Mouse (Mus musculus) urinary bladder, postnatal 14 days (tissue): ENCODE measurements around the gene Cd300lb.
"Not testable (repeated sequence)": the region's sequence is repeated elsewhere in the genome, so short reads cannot be mapped to it uniquely, and the experiment has no call there.

Experiments used
- DNase-seq: peaks from one replicate; pipeline ENCODE4 v3.0.0; 2021; ENCODE audit warnings: low spot score

Gene Cd300lb

DNA sequence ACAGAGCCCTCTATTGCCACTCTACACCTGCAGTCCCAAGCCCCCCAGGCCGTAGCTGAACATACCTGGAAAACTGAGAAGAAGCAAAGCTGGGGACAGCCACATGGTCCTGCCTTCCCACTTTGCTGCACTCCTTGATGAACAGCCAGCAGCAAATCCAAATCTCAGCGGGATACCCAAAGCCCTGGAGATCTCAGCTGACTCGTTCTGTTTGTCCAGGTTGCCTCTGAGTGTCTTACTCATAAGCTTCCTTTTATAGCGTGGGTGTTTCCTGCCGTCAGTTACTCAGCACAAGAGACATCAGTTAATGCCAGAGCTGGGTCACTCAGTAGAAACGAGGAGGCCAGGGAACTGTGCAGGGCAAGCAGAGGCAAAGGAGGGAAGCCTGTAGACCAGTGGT is at the start of gene Cd300lb:
Gene Cd300lb (minus strand): TSS at position 243 of the 400 bp plus-strand sequence.
- no peak for DNase-seq

DNA sequence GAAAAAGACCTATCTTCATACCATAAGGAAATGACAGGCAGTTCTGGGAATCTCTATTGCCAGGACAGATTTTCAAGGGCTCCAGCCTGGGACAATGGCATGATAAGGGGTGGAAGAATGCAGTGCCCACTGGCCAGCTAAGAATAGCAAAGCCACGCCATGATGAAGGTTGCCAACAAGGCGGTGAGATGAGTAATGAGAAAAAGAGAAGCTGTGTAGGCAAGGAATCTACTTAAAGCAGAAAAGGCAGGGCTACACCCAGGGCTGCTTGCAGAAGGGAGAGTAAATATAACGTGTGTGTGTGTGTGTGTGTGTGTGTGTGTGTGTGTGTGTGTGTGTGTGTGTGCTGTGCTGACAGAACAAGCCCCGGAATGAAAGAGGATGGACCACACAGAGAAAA is 47.7 kb upstream of the Cd300lb start:
- no peak for DNase-seq

DNA sequence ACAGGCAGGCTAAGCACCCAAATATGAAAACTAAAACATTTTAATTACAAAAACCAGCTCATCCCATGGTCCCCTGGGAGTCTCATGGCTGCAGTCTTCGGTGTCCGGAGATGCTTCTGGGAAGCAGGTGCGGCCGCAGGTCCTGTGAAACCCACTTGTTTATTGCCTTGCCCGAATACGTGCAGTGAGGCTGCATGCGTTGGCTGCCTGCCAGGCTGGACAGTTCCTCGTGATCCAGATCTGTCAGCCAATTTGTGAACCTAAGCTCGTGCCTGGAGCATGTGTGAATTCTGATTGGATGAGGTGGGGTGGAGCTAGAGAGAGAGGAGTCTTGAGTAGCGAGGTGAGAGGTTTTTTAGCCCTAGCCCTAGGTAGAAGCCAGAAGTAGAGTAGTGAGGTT is 38.5 kb upstream of the Cd300lb start:
- DNase-seq, result no peak

DNA sequence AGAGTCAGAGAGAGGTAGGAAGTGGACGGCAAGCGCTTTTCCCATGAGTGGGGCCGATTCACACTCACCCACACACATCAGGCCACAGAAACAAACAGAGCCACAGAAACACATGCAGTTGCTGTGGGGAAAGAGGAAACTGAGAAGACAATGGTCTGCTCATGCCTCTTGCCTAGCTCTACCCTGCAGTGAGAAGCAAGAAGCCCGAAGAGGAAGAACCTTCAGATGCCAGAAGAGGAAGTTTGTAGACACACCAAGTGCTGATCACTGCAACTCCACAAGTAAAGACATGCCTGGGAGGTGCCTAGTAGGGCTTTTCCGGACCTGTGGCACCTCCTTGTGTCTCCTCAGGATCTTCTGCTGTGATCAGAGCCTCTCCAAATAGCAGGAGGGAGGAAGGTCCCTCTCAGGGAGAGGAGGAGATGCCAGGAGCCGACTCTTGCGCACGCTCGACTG is 34.6 kb upstream of the Cd300lb start, which contains the start of gene Cd300c:
Gene Cd300c (minus strand): TSS at position 406 of the 456 bp plus-strand sequence.
- DNase-seq, result no peak

DNA sequence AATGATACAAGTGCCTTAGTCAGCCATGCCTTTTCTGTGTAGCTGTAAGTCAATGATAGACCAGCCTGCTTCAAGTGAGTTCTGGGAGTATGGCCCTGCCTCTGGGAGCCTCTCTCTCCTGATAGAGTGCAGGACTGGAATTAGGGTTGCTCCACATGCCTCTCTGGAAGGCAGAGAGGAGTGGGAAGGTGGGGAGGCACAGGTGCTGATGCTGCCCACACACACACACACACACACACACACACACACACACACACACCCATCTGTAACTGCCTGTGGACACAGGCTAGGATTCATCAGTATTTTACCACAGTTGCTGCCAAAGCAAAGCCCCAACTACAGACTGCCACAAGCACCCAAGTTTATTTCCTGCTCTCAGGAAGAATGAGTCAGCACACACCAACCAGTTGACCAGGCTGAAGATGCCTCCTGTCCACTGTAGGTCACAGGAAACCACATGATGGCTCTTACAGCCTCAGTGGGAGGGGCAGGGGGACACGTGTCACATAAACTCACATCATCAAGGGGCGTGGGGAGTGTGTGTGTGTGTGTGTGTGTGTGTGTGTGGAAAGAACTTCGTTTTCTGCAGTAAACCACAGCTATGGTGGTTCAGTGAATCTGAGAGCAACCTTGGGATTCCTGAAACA is 31.1 kb upstream of the Cd300lb start:
- DNase-seq, result no peak

DNA sequence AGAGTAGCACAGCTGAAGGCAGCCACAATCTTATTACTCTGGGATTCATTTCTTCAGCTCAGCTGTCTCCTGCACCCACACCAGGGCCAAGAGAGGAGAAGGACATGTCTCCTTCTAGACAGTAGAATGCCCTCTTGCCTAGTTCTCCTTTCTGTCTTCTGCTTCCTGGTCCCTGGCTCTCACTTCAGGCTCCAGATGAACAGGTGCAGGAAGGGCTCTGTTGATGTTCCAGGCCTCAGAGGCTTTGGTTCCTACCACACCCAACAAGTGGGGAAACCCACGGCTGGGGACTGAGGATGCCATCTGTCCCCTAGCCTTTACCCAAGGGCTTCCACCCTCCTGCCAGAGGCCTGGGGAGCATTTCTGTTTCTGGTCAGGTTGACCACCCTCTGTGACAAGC is 26.2 kb upstream of the Cd300lb start:
- no peak for DNase-seq

DNA sequence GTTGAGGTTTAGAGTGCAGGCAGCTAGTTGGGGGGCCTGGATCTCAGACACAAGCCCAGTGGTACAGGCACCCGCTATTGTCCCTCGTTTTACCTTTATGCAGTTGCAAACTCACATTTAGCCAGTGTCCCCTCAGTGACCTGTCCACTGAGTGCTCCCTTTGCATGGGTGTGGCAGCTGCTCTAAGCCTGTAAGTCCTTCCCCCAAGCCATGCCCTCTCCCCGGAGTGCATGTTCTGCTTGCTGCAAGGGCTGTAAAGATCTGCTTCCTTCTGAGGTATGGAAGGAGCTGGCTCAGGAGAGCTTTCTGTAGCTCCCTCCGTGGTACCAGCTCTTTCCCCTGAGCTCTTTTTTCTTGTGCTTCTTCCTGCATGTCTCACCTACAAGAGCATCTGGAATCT is 595 bp downstream of the Cd300lb start:
- DNase-seq, result no peak

DNA sequence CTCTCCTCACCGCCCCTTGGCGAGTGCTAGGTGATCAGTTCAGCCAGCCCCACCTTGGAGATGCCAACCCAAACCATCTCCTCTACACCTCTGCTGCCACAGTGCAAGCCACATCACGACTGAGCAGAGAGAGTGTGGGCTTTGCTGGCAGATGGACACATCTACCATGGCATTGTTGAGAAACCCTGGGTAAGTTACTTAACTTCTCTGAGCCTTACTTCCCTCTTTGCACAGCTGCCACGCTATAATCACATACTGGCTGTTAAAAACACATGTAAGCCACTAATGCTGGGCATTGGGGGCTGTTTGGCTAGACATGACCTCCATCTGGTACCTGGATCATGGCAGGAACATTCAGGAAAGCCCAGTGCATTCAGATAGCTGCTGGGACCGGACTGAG is 3.1 kb downstream of the Cd300lb start:
- DNase-seq, result no peak

DNA sequence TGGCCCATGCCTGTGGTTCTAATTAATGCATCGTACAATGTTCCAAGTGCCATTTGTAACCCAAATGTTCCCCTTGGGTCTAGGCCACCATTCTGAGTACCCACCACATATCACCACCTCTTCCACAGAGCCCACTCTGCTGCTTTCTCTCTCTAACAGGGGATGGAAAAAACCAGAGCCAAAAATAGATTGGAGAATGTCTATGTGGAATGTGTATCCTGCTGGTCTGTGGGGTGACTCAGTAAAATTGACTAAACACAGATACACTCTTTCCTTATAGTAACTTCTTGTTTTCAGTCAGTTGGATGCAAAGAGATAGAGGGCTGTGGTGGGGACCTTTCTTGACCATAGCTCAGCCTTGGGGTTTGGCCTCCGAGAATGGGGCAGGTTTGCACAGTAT is 4.6 kb downstream of the Cd300lb start:
- no peak for DNase-seq

DNA sequence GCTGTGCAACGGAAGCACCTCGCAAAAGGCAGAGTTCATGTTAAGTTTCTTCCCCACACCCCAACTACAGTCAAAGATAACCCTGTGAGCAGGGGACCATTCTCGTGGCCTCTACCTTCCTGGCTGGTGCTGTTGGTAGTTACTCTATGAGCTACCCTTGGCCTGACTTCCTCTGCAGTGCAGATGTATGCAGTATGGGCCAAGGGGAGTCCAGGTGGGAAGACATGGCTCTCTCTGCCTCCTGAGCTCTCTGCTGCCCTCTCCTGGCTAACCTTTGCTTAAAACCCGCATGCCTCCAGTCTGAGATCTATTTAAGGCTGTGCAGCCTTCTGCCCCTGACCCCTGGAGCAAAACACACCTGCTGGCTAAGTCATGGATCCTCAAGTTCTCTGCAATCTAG is 10.2 kb downstream of the Cd300lb start:
- peak; percentile 12 for DNase-seq

DNA sequence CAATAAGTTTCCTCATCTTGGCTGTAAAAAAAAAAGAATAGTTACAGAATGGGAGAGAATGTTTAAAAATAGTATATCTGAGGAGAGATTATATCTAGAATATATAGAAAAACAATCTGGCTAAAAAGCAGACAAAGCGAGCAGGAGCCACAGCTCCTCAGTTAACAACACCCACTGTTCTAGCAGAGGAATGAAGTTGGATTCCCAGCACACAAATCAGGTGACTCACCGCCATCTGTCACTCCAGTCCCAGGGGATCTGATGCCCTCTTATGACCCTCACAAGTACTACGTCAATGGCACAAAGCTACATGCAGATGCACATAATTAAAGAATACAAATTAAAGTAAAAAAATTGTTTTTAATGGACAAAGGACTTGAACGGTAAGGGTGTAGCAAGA is 11.7 kb downstream of the Cd300lb start:
- no peak for DNase-seq

DNA sequence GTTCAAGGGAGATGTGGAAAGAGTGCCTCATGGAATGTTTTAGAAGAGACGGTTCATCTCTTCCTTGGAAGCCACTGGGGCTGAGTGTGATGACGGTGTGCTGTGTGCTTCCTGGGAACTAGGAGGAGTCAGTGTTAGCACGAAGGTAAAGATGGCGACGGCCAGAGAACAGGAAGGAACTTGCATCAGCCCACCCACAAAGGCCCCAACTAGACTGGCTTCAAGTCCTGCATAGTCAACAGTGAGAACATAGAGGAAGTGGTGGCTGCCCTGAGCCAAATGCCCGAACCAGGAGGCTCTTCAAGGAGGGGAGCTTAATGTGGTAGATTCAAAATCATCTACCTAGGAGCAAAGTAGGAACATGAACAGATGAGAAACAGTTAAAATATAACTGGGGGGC is 17.1 kb downstream of the Cd300lb start:
- no peak for DNase-seq

DNA sequence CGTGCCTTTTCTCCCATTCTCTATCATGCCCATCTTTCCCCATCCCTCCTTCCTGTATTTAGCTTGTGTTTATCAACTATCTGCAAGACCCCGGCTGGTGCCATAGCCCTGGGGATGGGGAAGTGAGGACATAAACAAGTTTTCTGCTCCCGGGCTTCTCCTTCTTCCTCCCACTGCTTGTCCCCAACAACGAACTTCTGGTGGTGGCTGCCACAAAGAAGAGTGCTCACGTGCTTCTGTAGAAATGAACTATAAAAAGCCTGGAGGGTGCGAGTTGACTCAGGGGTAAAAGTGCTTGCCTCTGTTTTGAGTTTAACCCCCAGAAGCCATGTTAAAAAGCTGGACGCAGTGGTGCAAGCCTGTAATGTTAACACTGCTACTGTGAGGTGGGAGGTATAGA is 19.2 kb downstream of the Cd300lb start:
- no peak for DNase-seq

DNA sequence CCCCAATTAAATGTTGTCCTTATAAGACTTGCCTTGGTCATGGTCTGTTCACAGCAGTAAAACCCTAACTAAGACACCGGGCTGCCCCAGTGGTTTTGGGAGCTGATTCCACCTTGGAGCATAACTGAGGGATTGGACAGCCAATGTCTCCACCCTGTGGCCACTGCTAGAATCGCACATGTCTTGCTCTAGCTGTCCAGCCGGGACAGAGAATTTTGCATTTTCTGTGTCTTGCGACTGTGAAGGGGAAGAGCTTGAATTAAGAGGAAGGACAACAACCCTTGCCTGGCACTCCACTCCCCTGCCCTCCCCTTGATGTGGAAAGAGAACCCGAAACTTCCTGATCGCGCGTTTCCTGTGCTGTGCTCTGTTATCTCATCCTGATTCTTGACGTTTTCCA is 21.3 kb downstream of the Cd300lb start:
- DNase-seq, result peak; percentile 75

DNA sequence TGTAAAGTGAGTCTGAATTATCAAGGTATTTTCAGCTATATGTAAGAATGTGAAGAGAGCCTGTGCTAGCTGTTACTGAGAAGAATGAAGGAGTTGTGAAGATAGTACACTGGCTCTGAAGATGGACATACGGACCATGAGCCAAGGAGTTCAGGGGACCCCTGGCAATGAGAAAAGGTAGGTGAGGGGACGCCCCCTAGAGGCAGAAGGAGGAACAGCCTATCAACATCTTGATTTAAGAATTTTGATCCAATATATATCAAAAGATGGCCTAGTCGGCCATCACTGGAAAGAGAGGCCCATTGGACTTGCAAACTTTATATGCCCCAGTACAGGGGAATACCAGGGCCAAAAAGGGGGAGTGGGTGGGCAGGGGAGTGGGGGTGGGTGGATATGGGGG is 24.6 kb downstream of the Cd300lb start:
- not testable (repeated sequence) for DNase-seq

DNA sequence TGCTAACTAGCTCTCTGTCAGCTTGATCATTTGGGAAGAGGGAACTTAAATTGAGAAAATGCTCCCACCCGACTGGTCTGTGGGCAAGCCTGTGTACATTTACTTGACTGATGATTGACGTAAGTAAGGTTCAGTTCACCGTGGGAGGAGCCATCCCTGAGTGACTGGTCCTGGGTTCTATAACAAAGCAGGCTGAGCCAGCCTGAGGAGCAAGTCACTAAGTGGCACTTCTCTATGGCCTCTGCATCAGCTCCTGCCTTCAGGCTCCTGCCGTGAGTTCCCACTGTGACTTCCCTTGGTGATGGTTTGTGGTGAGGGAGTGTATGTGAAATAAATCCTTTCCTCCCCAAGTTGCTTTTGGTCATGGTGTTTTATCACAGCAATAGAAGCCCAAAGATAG is 26.1 kb downstream of the Cd300lb start:
- no peak for DNase-seq

DNA sequence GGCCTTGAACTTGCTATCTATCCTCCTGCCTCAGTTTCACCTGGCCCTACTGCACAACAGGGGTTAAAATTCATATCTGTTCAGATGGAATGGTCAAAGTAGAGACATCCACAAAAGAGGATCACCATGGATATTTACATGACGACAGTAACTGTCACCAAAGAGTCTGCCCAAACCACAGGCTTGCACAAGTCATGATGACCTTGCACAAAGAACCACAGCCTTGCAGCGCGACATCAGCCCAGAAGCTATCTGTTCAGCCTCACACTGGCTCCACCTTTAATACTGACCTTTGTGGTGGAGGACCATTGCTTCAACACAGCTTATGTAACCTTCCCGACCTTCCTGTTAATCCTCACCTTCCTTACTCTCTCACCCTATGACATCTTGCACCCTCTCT is 26.6 kb downstream of the Cd300lb start:
- DNase-seq, result no peak

DNA sequence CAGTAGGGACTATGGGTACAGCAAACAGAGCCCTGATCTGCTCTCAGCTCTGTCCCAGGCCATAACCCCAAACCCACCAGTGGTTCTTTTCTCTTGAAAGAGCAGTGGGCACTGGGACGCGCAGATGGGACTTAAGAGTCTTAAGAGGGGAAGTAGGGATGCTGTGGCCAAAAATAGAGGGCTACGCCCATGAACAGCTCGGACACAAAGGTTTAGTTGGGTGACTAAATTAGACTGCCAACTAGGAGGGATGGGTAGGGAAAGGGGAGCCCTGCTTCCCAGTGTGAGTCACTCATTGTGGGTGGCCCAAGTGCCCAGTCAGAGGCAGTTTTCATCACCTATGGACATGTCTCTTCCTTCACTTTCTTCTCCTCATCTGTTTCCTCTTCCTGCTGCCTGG is 31.0 kb downstream of the Cd300lb start:
- DNase-seq, result no peak

DNA sequence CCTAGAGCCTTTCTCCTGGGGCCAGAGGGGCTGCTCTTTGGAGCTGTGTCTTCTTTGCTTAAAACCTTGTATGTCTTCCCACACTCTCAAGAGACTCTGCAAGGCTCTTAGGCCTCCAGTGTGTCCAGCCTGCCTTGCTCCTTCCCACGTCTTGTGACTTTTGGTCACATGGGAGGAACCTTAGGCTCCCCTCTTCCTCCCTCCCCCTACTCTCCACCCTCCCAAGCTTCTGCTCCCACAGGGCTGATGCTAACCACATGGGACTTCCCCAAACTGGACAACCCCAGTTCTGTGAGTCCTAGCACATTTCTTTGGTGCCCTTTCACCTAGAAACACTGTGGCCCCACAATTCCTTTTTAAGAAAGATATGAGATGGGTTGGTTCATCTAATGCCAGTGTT is 36.2 kb downstream of the Cd300lb start:
- DNase-seq, result no peak

DNA sequence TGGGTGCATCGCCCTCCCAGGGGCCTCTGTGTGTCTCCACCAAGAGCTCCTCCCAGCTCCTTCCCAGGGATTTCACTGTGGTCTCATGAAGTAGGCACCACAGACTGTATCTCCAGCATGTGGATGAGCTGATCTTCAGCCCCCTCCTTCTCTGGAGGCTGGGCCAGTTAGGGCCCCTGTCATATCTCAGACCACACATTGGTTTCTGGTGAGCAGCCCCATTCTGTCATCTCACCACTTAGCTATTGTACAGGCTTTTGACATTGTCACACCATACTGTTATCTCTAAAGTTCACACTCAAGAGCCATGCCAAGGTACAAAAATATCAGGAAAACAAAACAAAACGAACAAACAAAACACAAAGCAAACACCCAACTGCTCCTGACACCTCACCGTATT is 38.1 kb downstream of the Cd300lb start:
- no peak for DNase-seq

DNA sequence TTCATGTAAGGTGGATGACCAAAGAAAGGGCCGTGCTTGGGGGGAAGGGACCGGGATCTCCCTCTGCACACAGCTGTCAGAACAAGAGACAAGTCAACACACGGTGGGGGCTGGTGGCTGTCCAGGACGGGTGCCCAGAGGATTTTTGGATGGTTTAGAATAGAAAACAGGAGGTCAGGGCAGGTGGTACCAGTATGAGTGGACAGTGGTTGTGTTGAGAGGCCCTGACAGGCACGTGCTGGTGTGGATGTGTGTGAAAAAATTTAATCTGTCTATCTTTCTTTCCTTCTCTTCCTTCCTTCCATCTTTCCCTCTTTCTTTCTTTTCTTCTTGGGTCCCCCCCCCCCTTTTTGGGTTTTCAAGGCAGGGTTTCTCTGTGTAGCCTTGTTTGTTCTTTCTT is 43.6 kb downstream of the Cd300lb start:
- no peak for DNase-seq

DNA sequence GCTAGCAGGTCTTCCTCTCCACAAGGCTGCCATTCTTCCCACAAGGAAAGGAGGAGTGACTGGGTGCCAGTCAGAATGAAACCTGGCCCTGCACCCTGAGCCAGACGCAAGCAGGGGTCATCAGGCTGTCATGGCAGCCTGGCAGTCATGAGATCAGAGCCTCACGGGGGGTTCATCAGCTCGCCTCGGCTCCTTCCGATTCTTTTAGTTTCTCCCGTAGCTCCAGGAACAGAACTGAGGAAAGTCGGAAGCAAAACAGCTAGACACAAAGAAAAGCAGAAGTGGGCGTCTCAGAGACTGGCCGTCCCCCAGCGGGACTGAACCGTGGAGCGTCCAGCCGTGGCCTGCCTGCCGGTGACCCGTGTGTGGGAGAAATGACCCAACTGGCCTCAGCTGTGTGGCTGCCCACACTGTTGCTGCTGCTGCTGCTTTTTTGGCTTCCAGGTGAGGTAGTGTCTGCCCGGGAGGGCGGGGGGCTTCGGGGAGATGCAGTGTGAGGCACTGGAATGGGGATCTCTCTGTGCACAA is 44.1 kb downstream of the Cd300lb start, which contains the start of gene Cd300a:
Gene Cd300a (plus strand): TSS at position 51 of the 528 bp plus-strand sequence.
- DNase-seq, result no peak

DNA sequence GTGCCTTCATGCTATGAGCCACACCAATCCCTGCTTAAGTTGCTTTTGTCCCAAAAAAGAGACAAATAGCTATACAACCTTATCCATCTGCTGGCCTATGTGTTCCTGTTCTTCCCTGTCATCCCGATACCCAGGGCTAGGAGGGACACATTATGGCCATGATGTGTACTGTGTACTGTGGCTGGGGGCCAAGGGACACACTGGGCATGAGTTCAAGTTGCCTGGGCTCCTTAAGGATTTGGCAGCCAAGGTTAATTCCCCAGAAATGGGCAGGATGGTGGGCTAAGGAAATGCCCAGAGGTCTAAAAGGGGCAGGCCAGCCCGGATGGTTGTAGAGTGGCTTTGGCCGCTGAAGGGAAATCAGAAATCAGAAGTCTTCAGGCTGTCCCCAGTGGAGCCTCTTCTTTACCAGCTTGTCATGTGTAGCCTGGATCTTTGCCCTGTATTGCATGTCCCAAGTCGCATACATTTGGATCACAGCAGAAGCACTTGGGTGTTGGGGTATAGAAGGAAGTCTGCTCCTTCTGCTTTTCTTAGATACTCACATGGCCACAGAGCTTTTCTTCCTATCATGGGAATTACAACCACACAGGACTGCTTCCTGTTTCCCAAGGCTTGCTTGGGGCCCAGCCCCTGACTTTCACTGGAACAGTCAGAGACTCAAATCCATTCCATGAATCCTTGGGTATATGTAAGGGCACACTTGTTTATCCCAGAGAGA is 49.6 kb downstream of the Cd300lb start:
- no peak for DNase-seq
